Mouse (Mus musculus): ENCODE measurements around the gene Fam219b.

Gene Fam219b

DNA sequence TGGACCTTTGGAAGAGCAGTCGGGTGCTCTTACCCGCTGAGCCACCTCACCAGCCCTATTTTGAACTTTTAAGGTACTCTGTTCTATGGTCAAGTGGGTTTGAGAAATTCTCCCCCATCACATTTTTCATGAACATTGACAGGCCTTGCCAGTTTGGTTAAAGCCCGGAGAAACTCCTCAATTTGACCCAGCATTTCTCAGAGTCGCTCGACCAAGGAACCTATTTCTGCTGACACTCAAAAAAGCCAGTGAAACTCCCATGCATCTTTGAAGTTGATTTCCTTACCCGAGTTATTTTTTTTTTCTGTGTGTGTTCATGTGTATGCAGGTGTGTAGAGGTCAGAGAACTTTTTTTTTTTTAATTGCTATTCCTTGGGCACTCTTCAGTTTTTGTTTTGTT, 27.3 kb downstream of the Fam219b start:
- no peak for DNase-seq (ENCODE audit: low spot score)

DNA sequence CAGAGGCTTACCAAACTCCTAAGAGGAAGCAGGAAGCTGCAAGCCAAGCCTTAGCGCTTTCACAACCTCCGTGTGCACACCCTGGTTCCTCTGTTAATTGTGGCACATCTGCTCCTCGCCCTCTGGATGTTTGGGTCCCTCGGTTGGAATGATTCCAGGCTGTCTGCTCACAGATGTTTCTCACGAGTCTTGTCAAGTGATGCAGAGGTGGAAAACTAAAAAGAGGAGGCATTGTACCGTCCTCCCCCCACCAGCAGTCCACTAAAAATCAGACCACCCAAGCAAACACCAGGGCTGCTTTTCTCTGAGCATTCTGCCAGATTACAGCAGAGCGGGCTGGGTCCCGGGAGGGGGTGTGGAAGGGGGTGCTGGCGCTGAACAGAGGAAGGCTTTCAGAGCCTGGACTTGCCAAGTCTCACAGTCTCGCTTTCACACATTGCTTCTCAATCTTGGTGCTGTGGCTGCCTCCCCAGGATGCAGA, 28.5 kb downstream of the Fam219b start:
- no peak for DNase-seq (ENCODE audit: low spot score)

DNA sequence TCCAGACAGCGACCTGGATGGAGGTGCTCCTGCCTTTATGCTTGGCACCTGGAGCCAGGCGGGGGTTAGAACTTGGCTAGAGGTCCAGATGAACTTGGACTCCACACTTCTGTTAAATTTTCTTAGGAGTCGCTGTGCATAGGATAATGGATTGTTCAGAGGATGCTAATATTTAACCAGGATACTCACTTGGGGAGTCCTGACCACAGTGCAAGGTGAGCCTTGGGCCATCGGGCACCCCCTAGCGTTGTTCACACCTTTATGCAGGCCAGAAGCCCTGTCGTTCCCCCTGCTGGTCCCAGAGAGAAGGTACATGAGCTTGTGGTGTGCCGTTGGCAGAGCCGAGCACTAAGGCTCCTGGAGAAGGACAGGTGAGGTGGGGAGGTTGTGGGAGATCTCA, 29.5 kb downstream of the Fam219b start:
- no peak for DNase-seq (ENCODE audit: low spot score)

DNA sequence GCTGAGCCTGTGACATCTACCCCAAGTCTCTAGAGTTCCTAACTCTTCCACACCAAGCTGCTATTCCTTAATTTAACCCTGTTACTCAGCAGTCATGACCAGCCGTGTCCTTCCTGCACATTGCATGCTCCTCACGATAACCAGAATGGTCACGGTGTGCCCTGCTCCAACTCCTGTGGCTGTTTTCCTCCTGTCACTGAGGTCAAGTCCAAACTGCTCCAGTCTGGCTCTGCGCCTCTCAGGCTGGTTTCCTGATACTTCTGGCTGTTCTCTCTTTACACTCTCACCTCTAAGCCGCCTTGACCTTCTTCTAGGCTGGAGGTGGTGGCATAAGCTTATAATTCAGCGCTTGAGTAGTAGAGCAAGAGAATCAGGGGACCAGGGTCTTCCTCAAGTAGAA, 31.2 kb downstream of the Fam219b start:
- no peak for DNase-seq (ENCODE audit: low spot score)

DNA sequence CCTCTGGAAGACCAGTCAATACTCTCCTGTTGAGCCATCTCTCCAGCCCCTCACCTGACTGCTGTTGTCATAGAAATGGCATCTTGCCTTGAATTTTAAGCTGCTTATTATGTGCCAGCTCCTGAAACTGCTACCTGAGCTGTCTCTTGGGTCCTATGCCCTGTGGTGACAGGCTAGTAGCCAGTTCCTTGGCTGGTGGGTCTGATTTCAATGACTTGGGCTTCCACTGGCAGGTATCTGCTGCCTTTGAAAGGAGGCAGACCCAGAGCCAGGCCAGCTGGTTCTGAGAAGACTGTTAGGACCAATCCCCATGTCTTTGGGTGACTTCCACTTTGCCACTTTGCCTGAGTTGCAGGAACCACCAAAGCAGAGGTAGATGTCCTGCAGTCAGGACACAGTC, 37.1 kb downstream of the Fam219b start:
- DNase-seq (ENCODE audit: low spot score) = no peak

DNA sequence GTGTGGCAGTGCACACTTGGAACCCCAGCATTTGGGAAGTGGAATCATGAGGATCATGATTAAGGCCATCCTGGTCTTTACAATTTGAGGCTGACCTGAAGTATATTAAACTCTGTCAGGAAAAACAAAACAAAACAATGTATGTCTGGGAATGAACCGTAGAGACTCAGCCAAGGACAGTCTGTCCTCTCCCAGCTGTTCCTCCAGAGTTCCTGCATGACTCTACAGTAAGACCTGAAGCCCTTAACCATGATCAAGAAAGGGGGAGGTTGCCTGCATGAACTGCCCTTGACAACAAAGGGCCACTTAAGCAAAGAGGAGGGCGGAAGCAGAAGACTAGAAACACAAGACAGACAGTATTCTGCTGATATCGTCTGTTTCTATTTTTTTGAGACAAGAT, 38.2 kb downstream of the Fam219b start:
- DNase-seq (ENCODE audit: low spot score) = no peak

DNA sequence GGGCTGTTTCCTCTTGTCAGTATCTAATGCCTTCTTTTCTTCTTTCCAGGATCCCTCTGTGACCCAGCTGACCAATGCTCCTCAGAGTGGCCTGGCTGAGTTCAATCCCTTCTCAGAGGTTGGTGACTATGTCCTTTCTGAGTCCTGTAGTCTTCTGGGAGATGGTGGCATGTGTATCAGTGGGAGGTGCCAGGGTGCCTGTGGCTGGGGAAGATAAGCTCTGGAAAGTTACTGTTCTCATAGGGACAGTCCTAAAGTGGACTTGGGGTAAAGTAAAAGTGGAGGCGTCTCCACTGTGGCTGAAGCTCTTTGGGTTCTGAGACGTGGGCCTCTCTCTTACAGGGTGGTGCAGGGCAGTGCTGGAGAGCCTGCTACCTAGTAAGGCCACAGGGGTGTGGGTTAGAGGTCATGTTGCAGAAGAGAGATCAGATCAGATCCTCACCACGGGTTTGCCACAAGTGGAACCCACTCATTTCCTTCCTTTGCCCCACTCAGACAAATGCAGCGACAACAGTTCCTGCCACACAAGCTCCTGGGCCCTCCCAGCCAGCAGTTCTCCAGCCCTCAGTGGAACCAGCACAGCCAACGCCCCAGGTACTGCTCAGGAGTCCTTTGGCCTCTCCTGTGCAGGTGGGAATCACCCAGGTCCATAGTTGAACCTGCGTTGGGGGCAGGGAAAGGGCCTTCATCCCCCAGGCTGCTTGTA, 40.0 kb downstream of the Fam219b start:
- DNase-seq (ENCODE audit: low spot score) = peak; percentile 56

DNA sequence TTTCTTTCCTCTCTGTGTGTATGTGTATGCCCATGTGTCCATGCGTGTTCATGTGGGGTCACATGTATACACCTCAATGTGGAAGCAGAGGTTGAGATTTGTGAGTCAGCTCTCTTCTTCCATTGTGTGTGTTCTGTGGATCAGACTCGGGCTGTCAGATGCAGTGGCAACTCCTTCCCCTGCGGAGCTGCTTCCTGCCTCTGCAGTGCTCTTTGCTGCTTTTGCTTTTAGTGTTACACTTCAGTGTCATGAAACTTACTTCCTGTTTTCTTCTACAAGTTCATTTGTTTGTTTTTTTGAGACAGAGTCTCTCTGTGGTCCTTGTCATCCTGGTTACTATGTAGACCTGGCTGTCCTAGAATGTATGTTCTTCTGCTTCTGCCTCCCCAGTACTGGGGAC, 47.7 kb downstream of the Fam219b start:
- no peak for DNase-seq (ENCODE audit: low spot score)

DNA sequence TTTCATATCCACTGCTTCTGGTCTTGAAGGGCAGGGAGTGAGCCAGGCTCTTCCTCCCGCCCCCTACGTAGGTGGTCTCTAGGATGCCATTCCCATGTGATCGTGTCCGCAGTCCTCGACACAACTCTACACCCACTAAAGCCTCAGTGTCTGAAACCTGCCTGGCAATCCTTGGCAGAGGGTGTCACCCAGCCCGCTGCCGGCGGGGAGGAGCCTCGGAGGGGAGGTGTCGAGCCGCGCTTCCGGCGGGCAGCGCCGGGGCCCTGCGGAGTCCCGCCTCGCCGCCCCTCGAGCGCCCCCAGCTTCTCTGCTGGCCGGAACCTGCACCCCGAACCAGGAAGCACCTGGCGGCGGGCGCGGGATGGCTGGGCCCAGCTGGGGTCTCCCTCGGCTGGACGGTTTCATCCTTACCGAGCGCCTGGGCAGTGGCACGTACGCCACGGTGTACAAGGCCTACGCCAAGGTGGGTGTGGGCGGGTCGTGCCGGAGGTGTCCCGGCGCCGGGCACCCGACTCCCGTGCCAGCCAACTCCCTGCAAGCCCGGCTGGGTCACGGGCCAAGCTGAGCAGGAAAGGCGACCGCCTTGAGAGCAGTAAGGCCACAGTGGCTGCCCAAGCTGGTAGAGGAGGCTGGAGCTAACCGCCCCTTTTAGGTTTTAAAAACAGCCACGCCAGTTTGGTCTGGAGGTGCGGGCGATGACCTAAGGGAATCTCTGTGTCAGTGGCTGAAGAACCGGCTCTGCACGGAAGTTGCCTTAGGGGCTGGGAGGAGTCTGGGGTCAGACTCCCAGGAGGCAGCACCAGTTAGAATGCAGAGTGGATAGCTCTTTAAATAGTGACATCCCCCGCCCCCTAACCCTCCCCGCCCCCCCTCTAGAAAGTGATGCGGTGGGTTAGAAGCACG, 52.1 kb downstream of the Fam219b start, which contains the start of gene Ulk3:
TSS of gene Ulk3 (plus strand) at position 229 of the 903 bp plus-strand sequence.
- DNase-seq (ENCODE audit: low spot score) = peak; percentile 55

DNA sequence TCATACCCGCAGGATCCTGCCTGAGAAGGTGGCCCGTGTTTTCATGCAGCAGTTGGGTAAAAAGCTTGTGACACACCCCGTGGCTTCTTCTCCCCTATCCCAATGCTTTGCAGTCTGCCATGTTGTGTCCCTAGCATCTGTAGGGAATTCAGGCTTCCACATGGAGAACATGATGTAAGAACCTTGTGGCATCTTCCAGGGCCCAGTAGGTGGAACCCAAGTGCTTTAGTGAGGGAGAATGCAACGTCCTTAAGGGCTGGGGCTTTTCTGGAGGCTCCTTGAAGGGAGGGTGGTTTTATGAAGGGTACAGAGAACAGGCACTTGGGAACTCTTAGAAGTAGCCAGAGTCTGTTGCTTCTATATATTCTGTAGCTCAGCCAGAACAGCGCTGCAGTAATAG, 53.4 kb downstream of the Fam219b start:
- DNase-seq (ENCODE audit: low spot score) = no peak
